Mouse (Mus musculus) kidney, adult 11 months (tissue): Measurements from ENCODE around the gene Cdc14a.

Experiments
- DNase-seq: peaks from one replicate; pipeline ENCODE4 v3.0.0; 2022

Cdc14a gene

GRCm38 (mm10) chr3:116412954-116413724 is 10.7 kb downstream of the Cdc14a start:
- DNase-seq, result no peak

- DNase-seq, result no peak
These were observed 13.8 kb downstream of the Cdc14a start for GRCm38 (mm10) chr3:116410051-116410450.

GRCm38 (mm10) chr3:116409486-116409885 is 14.3 kb downstream of the Cdc14a start:
- DNase-seq, result no peak

- no peak for DNase-seq
These were observed 15.0 kb downstream of the Cdc14a start for GRCm38 (mm10) chr3:116408856-116409255.

- DNase-seq, result no peak
These were observed 18.3 kb downstream of the Cdc14a start for GRCm38 (mm10) chr3:116405516-116405915.

- no peak for DNase-seq
These were observed 22.4 kb downstream of the Cdc14a start for GRCm38 (mm10) chr3:116401436-116401835.

- DNase-seq, result no peak
These were observed 24.3 kb downstream of the Cdc14a start for GRCm38 (mm10) chr3:116399349-116400090.

GRCm38 (mm10) chr3:116398543-116398942 is 25.3 kb downstream of the Cdc14a start:
- DNase-seq, result no peak

GRCm38 (mm10) chr3:116397976-116398375 is 25.9 kb downstream of the Cdc14a start:
- no peak for DNase-seq

- no peak for DNase-seq
These were observed 26.5 kb downstream of the Cdc14a start for GRCm38 (mm10) chr3:116397341-116397740.

- no peak for DNase-seq
These were observed 27.3 kb downstream of the Cdc14a start for GRCm38 (mm10) chr3:116396571-116396970.

GRCm38 (mm10) chr3:116394885-116395390 is 28.9 kb downstream of the Cdc14a start:
- no peak for DNase-seq

- no peak for DNase-seq
These were observed 32.4 kb downstream of the Cdc14a start for GRCm38 (mm10) chr3:116391399-116391798.

- DNase-seq, result no peak
These were observed 34.0 kb downstream of the Cdc14a start for GRCm38 (mm10) chr3:116389500-116390470.

- peak; percentile 43 for DNase-seq
These were observed 35.0 kb downstream of the Cdc14a start for GRCm38 (mm10) chr3:116388808-116389207.

GRCm38 (mm10) chr3:116386886-116387285 is 36.9 kb downstream of the Cdc14a start:
- no peak for DNase-seq

GRCm38 (mm10) chr3:116386342-116386741 is 37.5 kb downstream of the Cdc14a start:
- DNase-seq, result no peak

GRCm38 (mm10) chr3:116384319-116384718 is 39.5 kb downstream of the Cdc14a start:
- peak; percentile 71 for DNase-seq

GRCm38 (mm10) chr3:116380319-116380718 is 43.5 kb downstream of the Cdc14a start:
- DNase-seq, result no peak

GRCm38 (mm10) chr3:116375442-116375841 is 48.4 kb downstream of the Cdc14a start:
- DNase-seq, result no peak

GRCm38 (mm10) chr3:116374486-116374885 is 49.3 kb downstream of the Cdc14a start:
- DNase-seq, result no peak

- no peak for DNase-seq
These were observed 50.6 kb downstream of the Cdc14a start for GRCm38 (mm10) chr3:116373196-116373595.
